In the genomic region with DNA sequence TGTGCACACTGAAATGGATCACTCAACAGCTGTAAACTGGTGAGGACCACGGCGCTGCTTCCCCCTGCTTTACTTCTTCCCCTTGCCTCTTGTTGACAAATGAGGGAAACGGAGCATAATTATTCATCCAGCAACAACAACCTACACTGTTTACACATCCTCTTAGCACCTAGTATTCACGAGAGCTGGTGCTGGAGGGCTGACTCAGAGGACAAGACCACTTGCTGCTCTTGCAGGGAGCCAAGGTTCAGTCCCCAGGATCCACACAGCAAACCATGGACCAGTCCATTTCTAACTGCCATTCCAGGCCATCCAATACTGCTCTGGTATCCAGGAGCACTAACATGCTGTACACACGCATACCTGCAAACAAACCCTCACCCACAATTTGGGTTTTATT, we compare ENCODE assay signal across 27 mouse cellular contexts. TPM values are rescaled to one million over a fixed set of nuclear protein-coding genes. Genes with fewer than 3 reads are reported as not detected.
DNase-seq lines count a peak whose midpoint lies in the region; ATAC-seq and TF ChIP-seq lines count a peak whose summit lies in the region.
"Had no signal": no experiment of that assay in that cellular context is flagged by ENCODE, and none has a peak within 500 bp of the region (broad histone marks: within the 10 kb centered on the region; RNA-seq: fewer than 3 reads in every experiment).

No protein-coding gene starts in this region.

- H3K4me2 ChIP-seq in liver, embryonic 12.5 days, result no peak overlapping the region
- no peak overlapping the region for H3K4me2 ChIP-seq in liver, postnatal 0 days (ENCODE audit: low read depth, low read length)
- H3K4me2 ChIP-seq in neural tube, embryonic 14.5 days (ENCODE audit: low read depth, low read length), result no peak overlapping the region
- H3K4me2 ChIP-seq in neural tube, embryonic 15.5 days, result no peak overlapping the region
- H3K4me2 ChIP-seq: embryonic facial prominence, embryonic 13.5 days; forebrain, embryonic 15.5 days; hindbrain, embryonic 15.5 days; kidney, embryonic 15.5 days; limb, embryonic 12.5 days; midbrain, embryonic 13.5 days had no signal

- H3K36me3 ChIP-seq in liver, embryonic 12.5 days, result peaks cover 6% of the 10 kb centered on the region
- H3K36me3 ChIP-seq in liver, postnatal 0 days (replicated peaks; ENCODE audit: insufficient read depth, low read length), result no peaks in the 10 kb centered on the region
- no peaks in the 10 kb centered on the region for H3K36me3 ChIP-seq in neural tube, embryonic 14.5 days (ENCODE audit: control insufficient read depth, insufficient read depth, low read length)
- no peaks in the 10 kb centered on the region for H3K36me3 ChIP-seq in neural tube, embryonic 15.5 days
- H3K36me3 ChIP-seq: embryonic facial prominence, embryonic 13.5 days; forebrain, embryonic 15.5 days; hindbrain, embryonic 15.5 days; kidney, embryonic 15.5 days; midbrain, embryonic 13.5 days had no signal

- WGBS in liver, embryonic 12.5 days (ENCODE audit: insufficient replicate concordance), result 55% methylated on average over 5 of the region's 5 CpGs
- WGBS in liver, postnatal 0 days (ENCODE audit: insufficient replicate concordance), result 54% methylated on average over 5 of the region's 5 CpGs
- WGBS in neural tube, embryonic 14.5 days, result 76% methylated on average over 5 of the region's 5 CpGs
- 78% methylated on average over 5 of the region's 5 CpGs for WGBS in neural tube, embryonic 15.5 days

- no peak overlapping the region for H3K9ac ChIP-seq in liver, embryonic 12.5 days
- no peak overlapping the region for H3K9ac ChIP-seq in liver, postnatal 0 days (replicated peaks)
- H3K9ac ChIP-seq in neural tube, embryonic 14.5 days (replicated peaks; ENCODE audit: low read depth, low read length), result no peak overlapping the region
- H3K9ac ChIP-seq in neural tube, embryonic 15.5 days (replicated peaks), result no peak overlapping the region
- H3K9ac ChIP-seq: embryonic facial prominence, embryonic 13.5 days; forebrain, embryonic 15.5 days; hindbrain, embryonic 15.5 days; kidney, embryonic 15.5 days; limb, embryonic 12.5 days; midbrain, embryonic 13.5 days had no signal

- H3K4me3 ChIP-seq in liver, embryonic 12.5 days, result no peak overlapping the region
- H3K4me3 ChIP-seq in liver, postnatal 0 days (ENCODE audit: low read depth, low read length), result no peak overlapping the region
- H3K4me3 ChIP-seq in neural tube, embryonic 14.5 days (ENCODE audit: low read depth, low read length), result no peak overlapping the region
- H3K4me3 ChIP-seq in neural tube, embryonic 15.5 days (replicated peaks), result no peak overlapping the region
- H3K4me3 ChIP-seq: embryonic facial prominence, embryonic 13.5 days; forebrain, embryonic 10.5 days; forebrain, embryonic 15.5 days; hindbrain, embryonic 10.5 days; hindbrain, embryonic 15.5 days; kidney, embryonic 15.5 days; left cerebral cortex, adult 2 months; limb, embryonic 12.5 days; midbrain, embryonic 13.5 days had no signal

- H3K4me1 ChIP-seq in liver, embryonic 12.5 days, result peaks cover 88% of the 10 kb centered on the region
- peaks cover 59% of the 10 kb centered on the region for H3K4me1 ChIP-seq in liver, postnatal 0 days (ENCODE audit: insufficient read depth)
- peaks cover 3% of the 10 kb centered on the region; the same call in 1 of the 2 replicates for H3K4me1 ChIP-seq in neural tube, embryonic 14.5 days (ENCODE audit: control insufficient read depth, insufficient read depth, low read length)
- peaks cover 19% of the 10 kb centered on the region for H3K4me1 ChIP-seq in neural tube, embryonic 15.5 days

- peak overlapping the region; percentile 4; the same call in 1 of the 2 replicates for H3K27ac ChIP-seq in liver, embryonic 12.5 days
- H3K27ac ChIP-seq in liver, postnatal 0 days (ENCODE audit: low read depth), result no peak overlapping the region
- no peak overlapping the region for H3K27ac ChIP-seq in neural tube, embryonic 14.5 days (ENCODE audit: low read depth, low read length)
- H3K27ac ChIP-seq in neural tube, embryonic 15.5 days (replicated peaks), result no peak overlapping the region
- H3K27ac ChIP-seq: embryonic facial prominence, embryonic 13.5 days; forebrain, embryonic 10.5 days; forebrain, embryonic 15.5 days; hindbrain, embryonic 10.5 days; hindbrain, embryonic 15.5 days; kidney, embryonic 15.5 days; left cerebral cortex, adult 2 months; limb, embryonic 12.5 days; midbrain, embryonic 13.5 days had no signal

- no peak for TF ChIP-seq CTCF in liver, postnatal 0 days (IDR thresholded peaks at IDR 0.05; ENCODE audit: low read depth)

- no peak for TF ChIP-seq EP300 in liver, postnatal 0 days (IDR thresholded peaks at IDR 0.05; ENCODE audit: low read depth)

- H3K27me3 ChIP-seq in liver, embryonic 12.5 days (replicated peaks), result no peaks in the 10 kb centered on the region
- no peaks in the 10 kb centered on the region for H3K27me3 ChIP-seq in liver, postnatal 0 days (ENCODE audit: insufficient read depth, low read length)
- H3K27me3 ChIP-seq in neural tube, embryonic 14.5 days (ENCODE audit: control insufficient read depth, insufficient read depth, low read length), result no peaks in the 10 kb centered on the region
- no peaks in the 10 kb centered on the region for H3K27me3 ChIP-seq in neural tube, embryonic 15.5 days (replicated peaks)
- H3K27me3 ChIP-seq: CH12.LX; embryonic facial prominence, embryonic 13.5 days; forebrain, embryonic 15.5 days; hindbrain, embryonic 15.5 days; kidney, embryonic 15.5 days; limb, embryonic 12.5 days; midbrain, embryonic 13.5 days; Patski had no signal

- ATAC-seq in liver, embryonic 12.5 days, result no peak
- no peak for ATAC-seq in liver, postnatal 0 days
- ATAC-seq in neural tube, embryonic 14.5 days (ENCODE audit: low read depth), result 0 out of 2 replicates have a peak, but pooled peaks have one; percentile 6
- ATAC-seq in neural tube, embryonic 15.5 days (ENCODE audit: low FRiP score), result no peak
- peak; percentile 26 for ATAC-seq in granulocyte monocyte progenitor cell, adult 5-6 weeks (replicated peaks; ENCODE audit: poor library complexity, severe bottlenecking)
- ATAC-seq: forebrain, embryonic 15.5 days; midbrain, embryonic 13.5 days; Patski had no signal

- DNase-seq in liver, postnatal 0 days, result no peak
- DNase-seq in right cerebral cortex, postnatal 36 days (ENCODE audit: low spot score in 2 of 2), result no peak
- DNase-seq: adrenal gland, postnatal 10 days; cerebellum, adult 11-12 months; cerebellum, adult 9-11 months; heart, postnatal 14 days; kidney, adult 18-20 months; lung, adult 2 months; lung, postnatal 14 days; right cerebral cortex, adult 18-20 months; right cerebral cortex, postnatal 4 days; thymus, postnatal 4 days had no signal

- H3K9me3 ChIP-seq in liver, embryonic 12.5 days (replicated peaks), result no peaks in the 10 kb centered on the region
- no peaks in the 10 kb centered on the region for H3K9me3 ChIP-seq in liver, postnatal 0 days (ENCODE audit: low read length)
- H3K9me3 ChIP-seq in neural tube, embryonic 14.5 days (ENCODE audit: control insufficient read depth, low read length), result no peaks in the 10 kb centered on the region
- no peaks in the 10 kb centered on the region for H3K9me3 ChIP-seq in neural tube, embryonic 15.5 days (replicated peaks)
- H3K9me3 ChIP-seq: embryonic facial prominence, embryonic 13.5 days; forebrain, embryonic 10.5 days; forebrain, embryonic 15.5 days; hindbrain, embryonic 10.5 days; hindbrain, embryonic 15.5 days; kidney, embryonic 15.5 days; limb, embryonic 12.5 days; midbrain, embryonic 13.5 days had no signal

RNA-seq across cellular contexts. Expression of a gene that starts 20.3 kb away (rescaled TPM):
- 6.4 and 6.6 TPM in 2 replicates for polyA plus RNA-seq in liver, embryonic 12.5 days (2016; fragmentation: Nextera tagmentation; extraction: Ambion mirVana)
- 3.7 and 5.5 TPM in 2 replicates for polyA plus RNA-seq in liver, postnatal 0 days (2015; fragmentation: Nextera tagmentation; extraction: Ambion mirVana)
- polyA plus RNA-seq in neural tube, embryonic 14.5 days (2014; fragmentation: Nextera tagmentation; extraction: Ambion mirVana), result 6.8 and 8.2 TPM in 2 replicates
- 4.4 and 4.9 TPM in 2 replicates for polyA plus RNA-seq in neural tube, embryonic 15.5 days (2015; fragmentation: Nextera tagmentation; extraction: Ambion mirVana)
- total RNA-seq in granulocyte monocyte progenitor cell, adult 5-6 weeks (2014; fragmentation: Nextera tagmentation), result 24.6 and 34.4 TPM in 2 replicates
- total RNA-seq in granulocyte monocyte progenitor cell, adult 5-6 weeks (2017), result 26.0 and 34.8 TPM in 2 replicates

RNA-seq across cellular contexts. Expression of a gene that starts 53.9 kb away (rescaled TPM):
- 38.2 and 42.6 TPM in 2 replicates for polyA plus RNA-seq in liver, embryonic 12.5 days (2016; fragmentation: Nextera tagmentation; extraction: Ambion mirVana)
- polyA plus RNA-seq in liver, postnatal 0 days (2015; fragmentation: Nextera tagmentation; extraction: Ambion mirVana), result 49.7 and 55.5 TPM in 2 replicates
- polyA plus RNA-seq in neural tube, embryonic 14.5 days (2014; fragmentation: Nextera tagmentation; extraction: Ambion mirVana), result 74.7 and 77.9 TPM in 2 replicates
- polyA plus RNA-seq in neural tube, embryonic 15.5 days (2015; fragmentation: Nextera tagmentation; extraction: Ambion mirVana), result 67.5 and 71.1 TPM in 2 replicates
- total RNA-seq in granulocyte monocyte progenitor cell, adult 5-6 weeks (2014; fragmentation: Nextera tagmentation), result 25.9 and 39.1 TPM in 2 replicates
- 13.6 and 18.0 TPM in 2 replicates for total RNA-seq in granulocyte monocyte progenitor cell, adult 5-6 weeks (2017)

RNA-seq across cellular contexts. Expression of a gene that starts 54.0 kb away (rescaled TPM):
- polyA plus RNA-seq in liver, embryonic 12.5 days (2016; fragmentation: Nextera tagmentation; extraction: Ambion mirVana), result 11.6 and 11.9 TPM in 2 replicates
- 2.8 and 3.2 TPM in 2 replicates for polyA plus RNA-seq in liver, postnatal 0 days (2015; fragmentation: Nextera tagmentation; extraction: Ambion mirVana)
- polyA plus RNA-seq in neural tube, embryonic 14.5 days (2014; fragmentation: Nextera tagmentation; extraction: Ambion mirVana), result 34.4 and 37.1 TPM in 2 replicates
- polyA plus RNA-seq in neural tube, embryonic 15.5 days (2015; fragmentation: Nextera tagmentation; extraction: Ambion mirVana), result 23.8 and 25.5 TPM in 2 replicates
- 11.2 and 17.7 TPM in 2 replicates for total RNA-seq in granulocyte monocyte progenitor cell, adult 5-6 weeks (2014; fragmentation: Nextera tagmentation)
- 12.3 and 12.6 TPM in 2 replicates for total RNA-seq in granulocyte monocyte progenitor cell, adult 5-6 weeks (2017)

Comparison
In these comparisons a context has a peak if more than half of its experiments do, and no peak if none do; other contexts are left out.
1. ATAC-seq: peak in neural tube, embryonic 14.5 days (single experiment) and granulocyte monocyte progenitor cell, adult 5-6 weeks (single experiment); none in liver, embryonic 12.5 days (single experiment), liver, postnatal 0 days (single experiment) and neural tube, embryonic 15.5 days (single experiment).